Mouse (Mus musculus) layer of hippocampus, adult 9-10 months (tissue): ENCODE results near the gene Bach2.

Source experiments
- DNase-seq: peaks from one replicate; pipeline ENCODE4 v3.0.0; 2022; ENCODE audit warnings: low spot score

Gene Bach2

GRCm38 (mm10) chr4:32250333-32251004 is 11.9 kb downstream of the Bach2 start:
- no peak for DNase-seq

DNA sequence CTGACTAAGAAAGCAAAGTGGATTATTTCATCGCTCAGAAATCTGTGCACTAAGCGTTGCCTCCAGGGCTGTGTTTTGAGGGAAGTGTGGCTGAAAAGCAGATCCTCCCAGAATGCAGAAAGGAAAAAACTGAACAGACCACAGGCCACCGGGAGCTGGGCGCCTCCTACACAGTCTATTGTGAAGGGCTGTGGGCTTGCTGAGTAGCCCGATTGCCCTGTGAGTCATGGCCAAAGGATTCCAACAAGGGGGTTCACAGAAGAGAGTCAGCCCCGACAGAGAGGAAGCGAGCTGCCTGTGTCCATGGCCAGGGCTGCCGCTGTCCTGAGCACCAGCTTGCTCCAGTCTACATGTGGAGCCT is 12.4 kb downstream of the Bach2 start:
- no peak for DNase-seq

DNA sequence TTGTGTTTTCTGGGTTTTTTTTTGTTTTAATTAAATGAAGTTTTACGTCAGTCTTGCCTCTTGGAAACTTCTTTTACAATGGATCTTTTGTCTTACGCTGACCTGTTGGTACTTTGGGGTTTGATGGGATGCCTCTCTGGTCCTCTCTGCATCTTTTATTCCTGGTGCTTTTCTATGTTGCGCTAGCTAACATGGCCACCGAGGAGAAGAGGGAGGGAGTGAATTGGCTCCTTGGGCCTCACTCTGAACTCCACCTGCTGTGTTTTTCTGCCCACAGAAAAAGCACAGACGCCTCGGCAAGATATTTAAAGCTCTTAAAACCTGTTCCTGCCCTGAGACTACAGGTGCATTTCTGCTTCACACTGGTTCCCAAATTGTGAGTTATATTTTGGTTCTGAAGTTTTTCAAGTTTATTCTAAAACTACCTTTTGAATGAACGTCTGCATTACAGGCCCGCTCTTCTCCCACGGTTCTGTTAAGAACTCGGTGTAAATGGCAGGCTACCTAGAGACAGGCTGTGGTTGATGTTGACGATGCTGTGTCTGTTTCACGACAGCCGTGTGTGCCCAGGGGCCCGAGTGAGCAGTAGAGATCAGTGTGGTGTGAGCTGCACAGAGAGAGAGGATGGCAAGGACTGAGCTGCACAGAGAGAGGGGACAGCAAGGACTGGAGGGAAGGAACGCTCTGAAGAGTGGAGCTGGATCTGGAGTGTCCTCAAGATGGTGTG is 13.5 kb downstream of the Bach2 start:
- DNase-seq, result no peak

DNA sequence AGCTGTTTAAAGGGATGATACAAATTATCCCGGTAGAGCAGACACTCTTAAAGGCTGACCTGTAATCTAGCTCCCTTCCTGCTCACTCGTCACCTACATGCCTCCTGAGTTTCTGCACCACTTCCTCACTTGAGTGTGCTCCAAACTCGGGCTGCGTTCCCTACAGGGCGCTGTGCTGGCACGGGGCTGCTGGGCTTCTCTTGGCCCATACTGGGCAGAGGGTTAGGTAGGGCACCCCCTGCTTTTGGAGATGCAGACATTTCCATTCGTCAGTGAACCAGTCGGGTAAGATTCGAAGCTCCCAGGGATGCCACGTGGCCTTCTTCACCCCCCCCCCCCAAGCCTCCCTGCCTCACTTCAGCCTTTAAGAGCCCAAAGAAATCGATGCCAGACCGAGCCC is 19.1 kb downstream of the Bach2 start:
- DNase-seq, result no peak

DNA sequence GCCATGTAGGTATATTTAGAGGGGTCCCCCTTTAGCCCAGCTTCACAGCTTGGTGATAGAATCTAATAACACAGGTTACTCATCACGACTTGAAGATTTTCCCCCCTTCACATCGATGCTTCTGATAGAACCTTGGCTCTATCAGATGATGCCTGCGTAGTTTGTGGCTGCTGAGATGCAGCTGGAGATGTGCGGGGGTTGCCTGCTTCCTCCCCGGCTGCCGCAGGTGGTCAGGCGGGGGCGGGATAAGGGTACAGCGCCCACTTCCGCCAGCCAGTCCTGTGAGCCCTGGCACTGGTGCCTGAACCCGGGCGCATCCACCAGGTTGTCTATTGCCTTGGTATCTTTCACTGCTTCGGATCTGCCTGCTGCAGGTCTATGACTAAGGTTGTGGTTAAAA is 19.5 kb downstream of the Bach2 start:
- no peak for DNase-seq

DNA sequence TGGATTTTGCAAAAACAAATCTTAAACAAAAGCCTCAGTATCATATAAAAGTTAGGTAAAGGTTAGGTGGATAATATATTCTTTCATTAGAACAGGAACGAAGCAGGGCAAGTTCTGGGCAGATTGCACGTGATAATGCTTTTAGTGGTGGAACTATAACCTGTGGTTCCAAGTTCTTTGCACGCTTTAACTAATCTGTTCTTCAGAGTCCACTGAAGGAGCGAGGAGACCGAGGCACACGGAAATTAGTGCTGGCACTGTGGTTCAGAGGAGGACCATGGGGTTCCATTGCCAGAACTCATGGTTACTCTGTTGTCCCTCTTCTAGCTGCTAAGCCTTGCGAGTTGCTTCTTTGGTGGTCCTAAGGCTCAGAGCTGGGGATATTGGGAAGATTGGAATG is 20.0 kb downstream of the Bach2 start:
- DNase-seq, result no peak

DNA sequence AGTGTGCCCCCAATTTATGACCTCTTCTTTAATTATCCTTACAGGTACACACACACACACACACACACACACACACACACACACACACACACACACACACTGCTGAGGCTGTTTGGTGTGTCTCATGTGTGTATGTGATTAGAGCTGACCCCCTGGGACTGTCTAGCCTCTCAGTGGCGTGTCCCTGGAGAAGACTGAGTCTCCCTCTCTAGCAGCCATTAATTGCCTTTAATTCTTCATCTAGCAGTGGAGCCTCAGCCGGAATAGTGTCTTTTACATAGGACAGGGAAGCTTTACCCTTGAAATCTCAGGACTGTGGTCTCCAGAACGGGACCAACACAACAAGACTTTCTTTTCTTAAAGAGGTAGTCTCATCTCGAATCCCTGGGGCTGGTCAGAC is 22.3 kb downstream of the Bach2 start:
- no peak for DNase-seq

- DNase-seq, result no peak
Measured at GRCm38 (mm10) chr4:32262825-32263684, 24.5 kb downstream of the Bach2 start.

DNA sequence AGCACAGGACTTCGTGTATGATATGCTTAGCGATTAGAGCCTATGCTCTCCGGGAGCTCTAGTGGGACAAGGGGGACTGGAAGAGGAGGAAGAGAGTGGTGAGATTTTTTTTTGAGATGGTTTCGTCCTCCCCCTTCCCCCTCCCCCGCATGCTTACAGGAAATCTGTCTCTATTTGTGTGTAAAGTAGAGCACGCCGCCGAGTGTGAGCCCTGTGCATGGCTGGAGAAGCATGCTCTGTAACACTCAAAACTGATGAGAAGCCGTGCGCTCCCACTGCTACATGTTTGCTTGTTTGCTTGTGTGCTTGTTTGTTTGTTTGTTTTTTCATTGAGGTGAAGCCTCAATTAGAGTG is 25.1 kb downstream of the Bach2 start:
- DNase-seq, result no peak

GRCm38 (mm10) chr4:32264892-32265291 is 26.3 kb downstream of the Bach2 start:
- DNase-seq, result no peak

- DNase-seq, result no peak
Measured at GRCm38 (mm10) chr4:32266731-32267130, 28.1 kb downstream of the Bach2 start.

DNA sequence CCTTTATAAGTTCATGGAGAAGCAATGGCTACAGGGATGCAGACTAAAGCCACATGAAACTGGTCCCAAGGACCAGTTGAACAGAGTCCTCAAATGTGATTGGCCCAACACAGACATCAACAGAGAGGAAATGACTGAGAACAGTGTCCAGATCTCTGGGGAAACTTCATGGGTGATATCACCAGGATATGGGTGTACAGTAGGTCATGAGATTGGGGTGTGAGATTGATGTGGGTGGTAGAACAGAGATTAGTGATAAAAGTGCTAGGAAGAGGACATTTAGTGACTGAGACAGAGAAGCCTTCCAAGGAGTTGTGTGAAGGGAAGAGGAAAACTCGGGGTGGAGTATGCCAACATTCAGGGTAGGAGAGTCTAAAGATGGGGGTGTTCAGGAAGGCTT is 29.4 kb downstream of the Bach2 start:
- no peak for DNase-seq

DNA sequence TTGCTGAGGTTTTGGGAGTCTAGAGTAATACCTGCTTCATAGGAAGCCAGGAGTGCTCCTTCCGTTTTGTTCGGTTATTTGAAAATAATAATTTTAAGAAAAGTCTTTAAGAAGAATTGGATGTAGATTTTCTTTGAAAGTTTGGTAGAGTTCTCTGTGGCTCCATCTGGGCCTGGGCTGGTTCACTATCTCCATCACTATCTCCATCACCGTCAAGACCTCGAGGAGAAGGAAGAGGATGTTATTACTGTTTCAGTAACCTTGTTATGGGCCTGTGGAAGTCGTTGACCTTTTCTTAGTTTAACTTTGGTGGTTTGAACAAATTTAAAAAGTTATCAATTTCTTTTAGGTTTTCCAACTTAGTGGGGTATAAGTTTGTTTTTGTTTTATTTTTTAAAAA is 33.8 kb downstream of the Bach2 start:
- no peak for DNase-seq

DNA sequence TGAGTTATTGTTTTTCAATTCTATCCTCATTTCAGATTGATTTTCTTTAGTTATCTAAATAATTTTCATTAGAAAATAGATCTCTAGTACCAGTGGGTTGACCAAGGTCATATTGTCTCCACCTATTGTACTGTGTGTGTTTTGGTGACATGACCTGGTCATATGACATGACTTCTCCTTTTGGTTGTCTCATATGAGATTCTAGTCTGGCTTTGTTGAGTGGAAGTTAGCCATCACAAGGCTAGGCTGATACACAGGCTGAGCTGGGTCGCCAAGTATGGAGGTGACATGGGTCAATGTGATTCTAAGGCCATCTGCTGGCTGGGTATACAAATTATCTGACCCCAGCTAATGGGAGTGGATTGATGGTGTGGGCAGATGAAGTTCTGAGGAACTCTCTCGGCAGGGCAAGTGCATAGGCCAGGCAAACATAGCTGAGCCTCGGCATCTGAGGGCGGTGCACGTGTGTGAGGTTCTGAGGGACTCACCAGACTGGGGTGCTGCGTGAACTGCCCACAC is 36.2 kb downstream of the Bach2 start:
- DNase-seq, result no peak

- DNase-seq, result no peak
Measured at GRCm38 (mm10) chr4:32279842-32280241, 41.2 kb downstream of the Bach2 start.

DNA sequence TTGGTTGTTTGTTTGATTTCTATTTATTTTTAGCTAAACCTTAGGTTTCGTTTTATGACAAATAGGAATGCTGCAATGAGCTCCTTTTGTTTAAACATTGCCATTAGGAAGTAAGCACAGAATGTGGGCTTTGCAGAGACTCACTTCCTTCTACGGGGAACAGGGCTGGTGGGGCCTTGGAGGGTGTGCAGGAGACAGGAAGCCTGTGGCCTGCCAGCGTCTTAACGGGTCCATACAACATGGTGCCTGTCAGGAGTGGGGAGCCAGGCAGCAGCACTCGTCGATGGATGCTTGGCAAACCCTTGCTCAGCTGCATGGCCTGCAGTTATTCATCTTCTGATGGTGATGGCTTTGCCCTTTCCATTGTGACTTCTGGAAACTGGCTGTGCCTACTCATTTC is 41.8 kb downstream of the Bach2 start:
- no peak for DNase-seq

DNA sequence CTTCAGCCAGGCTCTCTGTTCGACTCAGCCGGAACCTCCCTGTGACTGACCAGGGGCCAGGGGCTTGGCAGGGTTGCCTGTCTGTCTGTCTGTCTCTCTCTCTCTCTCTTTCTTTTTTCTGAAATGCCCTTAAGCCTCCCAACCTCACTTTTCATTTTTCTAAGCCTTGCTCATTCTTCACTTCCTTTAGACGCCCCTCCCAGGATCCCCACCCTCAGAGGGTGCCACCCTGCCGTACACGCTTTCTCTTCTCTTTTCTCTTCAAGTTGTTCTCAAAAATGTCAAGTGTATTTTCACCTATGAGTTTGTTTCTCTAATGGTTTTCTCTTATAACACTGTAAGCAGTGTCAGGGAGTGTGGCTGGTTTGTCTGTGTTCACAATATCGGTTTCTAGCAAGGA is 42.7 kb downstream of the Bach2 start:
- no peak for DNase-seq

DNA sequence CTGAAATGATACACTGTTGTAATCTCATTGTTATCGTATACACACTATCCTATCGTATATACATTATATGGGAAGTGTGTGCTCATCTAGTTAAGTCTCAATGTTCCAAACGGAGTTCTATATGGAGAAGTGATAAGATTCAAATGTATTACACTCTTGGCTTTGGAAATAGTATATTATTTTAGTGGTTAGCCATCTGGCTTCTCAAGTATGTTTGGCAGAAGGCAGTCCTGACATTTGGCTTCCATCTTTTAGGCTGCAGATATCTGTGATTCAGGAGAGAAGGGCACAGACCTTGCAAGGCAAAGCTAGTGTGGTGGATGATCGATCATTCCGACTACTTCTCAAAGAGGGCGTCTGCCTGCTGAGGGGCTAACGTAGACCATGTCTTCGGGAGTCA is 47.8 kb downstream of the Bach2 start:
- DNase-seq, result no peak

DNA sequence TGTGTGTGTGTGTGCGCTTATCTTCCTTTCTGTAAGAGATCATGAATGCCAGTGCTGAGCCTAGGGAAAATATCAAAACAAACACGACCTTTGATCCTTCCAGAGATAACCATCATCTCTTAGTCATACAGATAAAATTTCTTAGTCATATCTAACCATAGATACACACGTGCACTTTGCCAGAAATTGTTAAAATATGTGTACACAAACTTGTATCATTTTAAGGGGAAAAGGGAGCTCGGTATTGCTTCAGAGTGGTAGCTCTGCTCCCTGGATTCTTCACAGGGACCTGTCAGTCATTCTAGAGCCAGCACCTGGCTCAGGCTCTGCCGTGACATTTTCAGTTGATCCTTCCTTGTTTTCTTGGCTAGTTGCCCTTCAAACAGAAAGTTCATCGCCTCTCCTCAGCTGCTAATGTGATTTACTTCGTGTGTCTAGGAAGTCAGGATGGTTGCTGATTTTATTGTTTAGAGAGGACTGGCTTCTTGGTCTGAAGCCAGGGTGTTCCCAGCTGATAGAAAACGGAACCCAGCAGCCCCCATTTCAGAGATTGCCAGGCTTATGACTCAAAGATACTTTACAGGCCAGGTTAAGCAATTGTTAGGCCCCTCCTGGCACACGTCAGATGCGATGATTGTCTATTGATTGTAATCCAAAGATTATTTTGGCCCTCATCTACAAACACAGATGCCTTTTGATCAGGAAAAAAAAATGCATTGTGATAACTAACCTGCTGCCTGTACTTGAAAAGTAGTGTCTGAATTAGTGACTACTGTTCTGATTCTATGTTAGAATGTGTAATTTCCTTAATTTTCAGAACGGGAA is 49.6 kb downstream of the Bach2 start:
- no peak for DNase-seq

GRCm38 (mm10) chr4:32289845-32290244 is 51.2 kb downstream of the Bach2 start:
- no peak for DNase-seq

DNA sequence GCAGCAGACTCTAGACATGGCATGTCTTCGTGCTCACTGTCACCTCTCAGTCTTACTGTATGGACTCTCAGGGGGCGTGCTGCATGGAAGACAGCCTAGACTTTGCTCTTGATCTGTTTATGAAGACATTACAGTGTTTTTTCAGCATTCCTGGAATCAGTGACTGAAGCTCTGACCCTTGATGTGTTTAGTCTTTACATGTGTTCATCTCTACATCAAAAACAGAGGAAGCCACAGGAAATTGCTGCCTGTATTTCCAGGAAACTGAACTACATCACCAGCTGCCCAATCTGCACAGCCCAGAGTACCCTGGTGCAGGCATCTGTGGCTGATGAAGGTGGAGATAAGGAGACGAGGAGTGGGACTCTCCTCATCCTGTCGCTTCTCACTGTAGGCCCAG is 52.8 kb downstream of the Bach2 start:
- DNase-seq, result no peak

GRCm38 (mm10) chr4:32293686-32294265 is 55.2 kb downstream of the Bach2 start:
- DNase-seq, result no peak
